Mouse (Mus musculus) myocyte (in vitro differentiated cells): ENCODE results near the gene Tmem214. TPM values are rescaled to one million over a fixed set of nuclear protein-coding genes. Genes with fewer than 3 reads are reported as not detected.

Experiments
- H3K27me3 ChIP-seq: one replicate; pipeline ENCODE4 v1.6.1; 2011; ENCODE audit not compliant: control insufficient read depth, insufficient read depth, insufficient read length
- H3K36me3 ChIP-seq: one replicate; pipeline ENCODE4 v1.6.1; 2011; ENCODE audit not compliant: control insufficient read depth, insufficient read depth
- H3K4me2 ChIP-seq: one replicate; pipeline ENCODE4 v1.6.1; 2011; ENCODE audit warnings: low read depth, control low read depth
- H3K4me3 ChIP-seq: one replicate; pipeline ENCODE4 v1.5.1; 2011; ENCODE audit warnings: mild to moderate bottlenecking, control low read depth, moderate library complexity
- H3K79me2 ChIP-seq: one replicate; pipeline ENCODE4 v1.6.1; 2011; ENCODE audit not compliant: control insufficient read depth, insufficient read depth
- H3ac ChIP-seq: one replicate; pipeline ENCODE4 v1.6.1; 2011; ENCODE audit not compliant: control insufficient read depth, insufficient read length
- CEBPB ChIP-seq: IDR thresholded peaks from 2 replicates; pipeline ENCODE4 v1.6.1; 2011; ENCODE audit warnings: mild to moderate bottlenecking, moderate library complexity; ENCODE audit not compliant: poor library complexity, insufficient read depth, severe bottlenecking
- E2F4 ChIP-seq: IDR thresholded peaks from one replicate; pipeline ENCODE4 v1.6.1; 2011; ENCODE audit warnings: mild to moderate bottlenecking, control low read depth, moderate library complexity; ENCODE audit not compliant: insufficient read depth
- MAX ChIP-seq: IDR thresholded peaks from one replicate; pipeline ENCODE4 v1.6.1; 2011; ENCODE audit warnings: low read depth, mild to moderate bottlenecking, control low read depth
- MYOD1 ChIP-seq, 3 experiments: IDR thresholded peaks; one replicate each; pipeline ENCODE4 v1.6.1; 2011; ENCODE audit warnings: control low read depth in 2 of 3, low read depth in 2 of 3, mild to moderate bottlenecking in 2 of 3, moderate library complexity in 1 of 3; ENCODE audit not compliant: insufficient read length in 2 of 3, control insufficient read depth in 1 of 3
- MYOG ChIP-seq, 3 experiments: IDR thresholded peaks; one replicate each; pipeline ENCODE4 v1.6.1; 2011; ENCODE audit warnings: control low read depth in 2 of 3, low read depth in 2 of 3, mild to moderate bottlenecking in 2 of 3; ENCODE audit not compliant: insufficient read length in 2 of 3, control insufficient read depth in 1 of 3, insufficient read depth in 1 of 3
- POLR2A ChIP-seq: IDR thresholded peaks from one replicate; pipeline ENCODE4 v1.6.1; 2011; ENCODE audit warnings: low read depth, mild to moderate bottlenecking, control low read depth, moderate library complexity; ENCODE audit not compliant: insufficient read length
- POLR2AphosphoS2 ChIP-seq: IDR thresholded peaks from one replicate; pipeline ENCODE4 v1.6.1; 2011; ENCODE audit warnings: low read depth, control low read depth; ENCODE audit not compliant: insufficient read length
- REST ChIP-seq: IDR thresholded peaks from one replicate; pipeline ENCODE4 v1.6.1; 2011; ENCODE audit warnings: mild to moderate bottlenecking, control low read depth, moderate library complexity; ENCODE audit not compliant: insufficient read depth, insufficient read length
- SRF ChIP-seq: IDR thresholded peaks from one replicate; pipeline ENCODE4 v1.6.1; 2011; ENCODE audit warnings: low read depth; ENCODE audit not compliant: control insufficient read depth, insufficient read length
- TCF12 ChIP-seq: IDR thresholded peaks from one replicate; pipeline ENCODE4 v1.6.1; 2011; ENCODE audit warnings: mild to moderate bottlenecking, control low read depth; ENCODE audit not compliant: poor library complexity, insufficient read depth, severe bottlenecking
- TCF3 ChIP-seq: IDR thresholded peaks from one replicate; pipeline ENCODE4 v1.6.1; 2011; ENCODE audit warnings: low read depth, control low read depth; ENCODE audit not compliant: insufficient read length
- USF1 ChIP-seq: IDR thresholded peaks from one replicate; pipeline ENCODE4 v1.6.1; 2011; ENCODE audit warnings: low read depth, mild to moderate bottlenecking, control low read depth, moderate library complexity
- polyA plus RNA-seq: library from polyadenylated mRNA; unstranded; fragments of >200 nt; fragmentation: generic; extraction: Trizol; gene quantifications from one replicate; pipeline ENCODE4 v1.2.1, GENCODE M21; 2012; ENCODE audit warnings: missing spikeins

The Tmem214 gene
- polyA plus RNA-seq, 1 experiment: 52.8 TPM

DNA sequence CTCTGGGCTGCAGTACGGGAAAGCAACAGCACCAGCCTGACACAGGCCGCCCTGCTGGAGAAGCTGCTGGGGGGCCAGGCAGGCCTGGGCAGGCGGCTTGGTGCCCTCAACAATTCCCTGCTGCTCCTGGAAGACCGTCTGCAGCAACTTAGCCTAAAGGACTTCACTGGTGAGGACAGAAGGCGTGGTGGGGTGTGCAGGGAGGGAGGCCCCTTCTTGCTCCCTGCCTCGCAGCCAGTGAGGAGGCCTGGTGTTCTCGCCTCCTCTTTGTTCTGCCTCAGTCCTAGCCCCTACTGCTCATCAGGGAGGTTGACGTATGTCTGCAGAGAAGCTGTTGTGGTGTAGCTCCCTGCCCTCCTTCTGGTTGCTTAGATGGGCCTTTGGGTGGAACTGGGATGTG is 50.9 kb downstream of the Tmem214 start:
- Histone ChIP-seq H3K4me3 (no peak overlapping the region), H3K27me3 (no peaks in the 10 kb centered on the region), H3K4me2 (no peak overlapping the region), H3K79me2 (no peaks in the 10 kb centered on the region), H3K36me3 (no peaks in the 10 kb centered on the region), H3ac (no peak overlapping the region)
- TF ChIP-seq MYOG (IDR thresholded peaks at IDR 0.05; ENCODE audit: control insufficient read depth in 1 of 3, insufficient read depth in 1 of 3, insufficient read length in 2 of 3, low read depth in 2 of 3) (no peak), TCF12 (no peak), TCF3 (no peak), MYOD1 (IDR thresholded peaks at IDR 0.05; ENCODE audit: control insufficient read depth in 1 of 3, insufficient read length in 2 of 3, low read depth in 2 of 3) (no peak), CEBPB (no peak)

GRCm38 (mm10) chr5:30919831-30920614 is 52.2 kb downstream of the Tmem214 start:
- H3K4me3 ChIP-seq: no peak overlapping the region
- TF ChIP-seq CEBPB (no peak), REST (no peak), E2F4 (no peak), POLR2AphosphoS2 (no peak), TCF12 (no peak), TCF3 (no peak), USF1 (no peak), POLR2A (no peak), SRF (no peak), MYOG (IDR thresholded peaks at IDR 0.05; ENCODE audit: control insufficient read depth in 1 of 3, insufficient read depth in 1 of 3, insufficient read length in 2 of 3, low read depth in 2 of 3) (no peak), MYOD1 (IDR thresholded peaks at IDR 0.05; ENCODE audit: control insufficient read depth in 1 of 3, insufficient read length in 2 of 3, low read depth in 2 of 3) (no peak), MAX (no peak)
- no peaks in the 10 kb centered on the region for H3K27me3 ChIP-seq
- no peaks in the 10 kb centered on the region for H3K36me3 ChIP-seq
- H3K4me2 ChIP-seq: no peak overlapping the region
- H3ac ChIP-seq: no peak overlapping the region
- H3K79me2 ChIP-seq: no peaks in the 10 kb centered on the region

DNA sequence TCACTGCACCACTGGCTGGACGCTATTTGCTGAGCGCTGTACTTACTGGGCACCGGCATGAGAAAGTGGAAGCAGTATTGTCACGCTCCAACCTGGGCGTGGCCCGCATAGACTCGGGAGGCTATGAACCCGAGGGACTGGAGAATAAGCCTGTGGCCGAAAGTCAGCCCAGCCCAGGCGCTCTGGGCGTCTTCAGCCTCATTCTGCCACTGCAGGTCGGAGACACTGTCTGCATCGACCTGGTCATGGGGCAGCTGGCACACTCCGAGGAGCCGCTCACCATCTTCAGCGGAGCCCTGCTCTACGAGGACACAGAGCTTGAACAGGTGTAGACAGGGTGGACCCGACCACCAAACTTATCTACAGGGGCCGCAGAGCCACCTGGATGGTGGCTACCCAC is 52.8 kb downstream of the Tmem214 start:
- Histone ChIP-seq H3ac (no peak overlapping the region), H3K79me2 (no peaks in the 10 kb centered on the region), H3K4me3 (peak overlapping the region; percentile 30), H3K27me3 (no peaks in the 10 kb centered on the region), H3K4me2 (no peak overlapping the region), H3K36me3 (no peaks in the 10 kb centered on the region)
- TF ChIP-seq USF1 (no peak), MAX (no peak), E2F4 (no peak), MYOD1 (IDR thresholded peaks at IDR 0.05; ENCODE audit: control insufficient read depth in 1 of 3, insufficient read length in 2 of 3, low read depth in 2 of 3) (no peak), TCF3 (no peak)

DNA sequence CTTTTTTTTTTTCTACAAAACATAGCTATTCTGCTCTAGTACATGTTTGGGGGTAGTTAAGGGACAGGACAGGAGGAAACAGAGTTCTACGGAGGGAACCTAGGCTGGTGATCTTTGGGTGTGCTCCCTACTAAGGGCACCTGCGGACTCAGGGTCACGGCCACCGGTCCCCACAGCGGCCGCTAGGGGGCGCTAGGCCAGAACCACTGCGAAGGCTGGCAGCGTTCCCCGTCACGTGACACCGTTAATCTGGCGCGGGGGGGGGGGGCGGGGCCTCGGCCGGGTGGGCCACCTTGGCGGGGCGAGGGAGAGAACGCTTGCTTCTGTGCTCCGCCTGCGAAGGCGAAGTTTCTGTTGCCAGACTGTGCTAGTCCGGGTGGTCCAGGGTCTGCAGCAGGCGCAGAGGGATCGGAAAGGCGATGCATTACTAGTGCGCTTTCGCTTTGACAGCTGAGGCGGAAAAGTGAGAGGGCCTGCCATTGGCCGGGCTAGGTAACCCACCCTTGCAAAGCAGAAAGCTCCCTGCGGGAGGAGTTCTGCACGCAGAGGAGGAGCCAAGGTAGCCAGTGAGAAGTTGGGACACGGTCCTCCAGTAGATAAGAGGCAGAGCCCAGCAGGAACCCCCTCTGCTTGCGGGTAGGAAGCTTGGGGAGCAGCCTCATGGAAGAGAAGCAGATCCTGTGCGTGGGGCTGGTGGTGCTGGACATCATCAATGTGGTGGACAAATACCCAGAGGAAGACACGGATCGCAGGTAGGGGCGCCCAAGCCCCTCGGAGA is 53.6 kb downstream of the Tmem214 start, which contains the start of gene Khk:
Khk (plus strand) TSS at position 176 of the 778 bp plus-strand sequence.
- peak within 1 kb of the TSS; percentile 30 for H3K4me3 ChIP-seq
- H3ac ChIP-seq: no peak within 1 kb of the TSS
- no peaks in the 10 kb centered on the region for H3K36me3 ChIP-seq
- H3K79me2 ChIP-seq: no peaks in the 10 kb centered on the region
- TF ChIP-seq SRF (no peak), POLR2A (peak; percentile 62), USF1 (peak; percentile 86), MYOD1 (IDR thresholded peaks at IDR 0.05; ENCODE audit: control insufficient read depth in 1 of 3, insufficient read length in 2 of 3, low read depth in 2 of 3) (peak in 1 of 3 experiments; percentile 6), E2F4 (no peak)
- peak within 1 kb of the TSS; percentile 75 for H3K4me2 ChIP-seq
- no peaks in the 10 kb centered on the region for H3K27me3 ChIP-seq

- Histone ChIP-seq H3K79me2 (no peaks in the 10 kb centered on the region), H3K4me3 (peak overlapping the region; percentile 30), H3K36me3 (no peaks in the 10 kb centered on the region), H3K27me3 (no peaks in the 10 kb centered on the region), H3ac (no peak overlapping the region), H3K4me2 (no peak overlapping the region)
- TF ChIP-seq MYOD1 (IDR thresholded peaks at IDR 0.05; ENCODE audit: control insufficient read depth in 1 of 3, insufficient read length in 2 of 3, low read depth in 2 of 3): no peak
- no peak for TF ChIP-seq TCF12
- TF ChIP-seq CEBPB: no peak
- no peak for TF ChIP-seq POLR2A
- no peak for TF ChIP-seq E2F4
- TF ChIP-seq USF1: no peak
- TF ChIP-seq MAX: no peak
- TF ChIP-seq POLR2AphosphoS2: no peak
- TF ChIP-seq REST: no peak
- no peak for TF ChIP-seq MYOG (IDR thresholded peaks at IDR 0.05; ENCODE audit: control insufficient read depth in 1 of 3, insufficient read depth in 1 of 3, insufficient read length in 2 of 3, low read depth in 2 of 3)
- no peak for TF ChIP-seq TCF3
- no peak for TF ChIP-seq SRF
Observed at GRCm38 (mm10) chr5:30922581-30923041, 54.8 kb downstream of the Tmem214 start.
